Mouse (Mus musculus): Measurements from ENCODE around the gene Pde7b. TPM values are rescaled to one million over a fixed set of nuclear protein-coding genes. Genes with fewer than 3 reads are reported as not detected.

The Pde7b gene
- total and polyA plus RNA-seq, 2 experiments from 2014 or later, result 3.3 to 6.0 TPM

DNA sequence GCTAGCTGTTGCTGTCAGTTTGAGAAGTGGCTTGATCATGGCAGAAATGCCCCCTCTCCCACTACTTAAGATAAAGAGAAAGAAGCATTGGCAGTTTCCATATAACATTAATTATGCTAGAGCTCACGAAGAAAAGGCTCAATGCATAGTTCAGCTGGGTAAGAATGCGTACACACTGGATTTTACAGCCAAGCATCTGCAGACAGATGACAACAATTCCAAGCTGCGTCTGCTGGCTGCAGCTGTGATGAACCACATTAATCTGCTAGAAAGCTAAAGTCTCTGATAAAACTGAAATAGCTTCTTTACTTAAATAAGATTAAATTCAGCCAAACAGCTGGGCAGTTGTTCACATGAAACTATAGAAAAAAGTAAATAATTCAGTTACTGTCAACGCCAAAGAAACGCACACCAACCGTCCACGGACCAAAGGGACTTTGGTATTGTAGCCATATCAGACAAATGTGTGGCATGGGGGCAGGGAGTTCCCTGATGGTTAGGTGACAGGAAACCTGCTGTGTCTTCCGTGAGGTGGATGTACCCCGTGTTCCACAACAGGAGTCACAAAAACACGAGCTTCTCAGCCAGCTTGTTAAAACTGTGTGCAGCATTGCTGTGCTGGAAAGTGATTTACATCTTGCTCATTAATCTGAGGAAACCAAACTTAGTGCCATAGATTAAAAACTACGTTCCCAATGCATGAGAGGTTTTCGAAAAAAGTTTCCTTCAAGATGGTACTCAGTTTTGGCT, 326.1 kb downstream of the Pde7b start:
- WGBS, result 68% methylated on average over 12 of the region's 12 CpGs
- Histone ChIP-seq H3K4me2 (ENCODE audit: low read depth, low read length, poor library complexity, severe bottlenecking) (no peak overlapping the region), H3K36me3 (ENCODE audit: insufficient read depth, low read length) (no peaks in the 10 kb centered on the region), H3K4me1 (ENCODE audit: insufficient read depth, low read length) (no peaks in the 10 kb centered on the region), H3K9me3 (ENCODE audit: low read length) (no peaks in the 10 kb centered on the region), H3K4me3 (ENCODE audit: low read depth, low read length) (no peak overlapping the region), H3K27me3 (ENCODE audit: insufficient read depth, low read length) (no peaks in the 10 kb centered on the region), H3K9ac (replicated peaks; ENCODE audit: low read length, poor library complexity, severe bottlenecking) (no peak overlapping the region), H3K27ac (ENCODE audit: low read depth, low read length) (no peak overlapping the region)
- TF ChIP-seq CTCF (IDR thresholded peaks at IDR 0.05), result no peak
- DNase-seq (ENCODE audit: low spot score) (no peak), ATAC-seq (ENCODE audit: low FRiP score) (no peak)

- TF ChIP-seq CTCF (IDR thresholded peaks at IDR 0.05), result no peak
- Histone ChIP-seq H3K27me3 (ENCODE audit: insufficient read depth, low read length) (no peaks in the 10 kb centered on the region), H3K27ac (ENCODE audit: low read depth, low read length) (no peak overlapping the region), H3K9ac (replicated peaks; ENCODE audit: low read length, poor library complexity, severe bottlenecking) (no peak overlapping the region), H3K4me1 (ENCODE audit: insufficient read depth, low read length) (no peaks in the 10 kb centered on the region), H3K4me3 (ENCODE audit: low read depth, low read length) (no peak overlapping the region), H3K9me3 (ENCODE audit: low read length) (no peaks in the 10 kb centered on the region), H3K4me2 (ENCODE audit: low read depth, low read length, poor library complexity, severe bottlenecking) (no peak overlapping the region), H3K36me3 (ENCODE audit: insufficient read depth, low read length) (no peaks in the 10 kb centered on the region)
- no peak for ATAC-seq (ENCODE audit: low FRiP score)
- no peak for DNase-seq (ENCODE audit: low spot score)
- WGBS, result 85% methylated on average over 6 of the region's 6 CpGs
Observed at GRCm38 (mm10) chr10:20398224-20398623, 326.7 kb downstream of the Pde7b start.

- Histone ChIP-seq H3K27ac (ENCODE audit: low read depth, low read length) (no peak overlapping the region), H3K36me3 (ENCODE audit: insufficient read depth, low read length) (no peaks in the 10 kb centered on the region), H3K27me3 (ENCODE audit: insufficient read depth, low read length) (no peaks in the 10 kb centered on the region), H3K9ac (replicated peaks; ENCODE audit: low read length, poor library complexity, severe bottlenecking) (no peak overlapping the region), H3K4me3 (ENCODE audit: low read depth, low read length) (no peak overlapping the region), H3K4me1 (ENCODE audit: insufficient read depth, low read length) (no peaks in the 10 kb centered on the region), H3K4me2 (ENCODE audit: low read depth, low read length, poor library complexity, severe bottlenecking) (no peak overlapping the region), H3K9me3 (ENCODE audit: low read length) (no peaks in the 10 kb centered on the region)
- DNase-seq (ENCODE audit: low spot score) (no peak), ATAC-seq (ENCODE audit: low FRiP score) (no peak)
- TF ChIP-seq CTCF (IDR thresholded peaks at IDR 0.05), result no peak
- WGBS, result 93% methylated on average over 3 of the region's 3 CpGs
Observed at GRCm38 (mm10) chr10:20395778-20396177, 329.1 kb downstream of the Pde7b start.

DNA sequence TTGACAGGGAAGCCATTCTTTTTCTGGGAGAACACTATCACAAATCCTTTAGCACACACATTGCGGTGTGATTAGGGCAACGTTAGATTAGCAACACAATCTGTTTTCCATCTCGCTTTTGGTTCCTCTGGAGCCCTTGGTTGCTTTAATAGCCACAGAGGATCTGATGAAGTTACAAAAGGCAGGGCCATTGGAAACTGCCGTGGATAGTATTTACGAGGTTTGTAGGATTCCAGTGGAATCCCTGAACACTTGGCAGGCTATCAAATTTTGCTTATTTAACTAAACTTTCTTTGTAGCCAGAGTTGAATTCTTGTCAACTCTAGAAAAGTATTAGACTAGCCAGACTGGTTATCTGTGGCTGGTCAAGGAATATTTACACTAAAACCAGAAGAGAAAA, 330.1 kb downstream of the Pde7b start:
- WGBS, result 72% methylated on average over 5 of the region's 5 CpGs
- H3K9me3 ChIP-seq (ENCODE audit: low read length), result no peaks in the 10 kb centered on the region
- H3K4me1 ChIP-seq (ENCODE audit: insufficient read depth, low read length), result no peaks in the 10 kb centered on the region
- no peaks in the 10 kb centered on the region for H3K27me3 ChIP-seq (ENCODE audit: insufficient read depth, low read length)
- H3K4me2 ChIP-seq (ENCODE audit: low read depth, low read length, poor library complexity, severe bottlenecking), result no peak overlapping the region
- no peak for TF ChIP-seq CTCF (IDR thresholded peaks at IDR 0.05)
- no peak overlapping the region for H3K9ac ChIP-seq (replicated peaks; ENCODE audit: low read length, poor library complexity, severe bottlenecking)
- H3K4me3 ChIP-seq (ENCODE audit: low read depth, low read length), result no peak overlapping the region
- no peaks in the 10 kb centered on the region for H3K36me3 ChIP-seq (ENCODE audit: insufficient read depth, low read length)
- ATAC-seq (ENCODE audit: low FRiP score) (no peak), DNase-seq (ENCODE audit: low spot score) (no peak)
- no peak overlapping the region for H3K27ac ChIP-seq (ENCODE audit: low read depth, low read length)

GRCm38 (mm10) chr10:20390568-20390967, 334.3 kb downstream of the Pde7b start:
- Histone ChIP-seq H3K9ac (replicated peaks; ENCODE audit: low read length, poor library complexity, severe bottlenecking) (no peak overlapping the region), H3K36me3 (ENCODE audit: insufficient read depth, low read length) (no peaks in the 10 kb centered on the region), H3K4me3 (ENCODE audit: low read depth, low read length) (no peak overlapping the region), H3K9me3 (ENCODE audit: low read length) (no peaks in the 10 kb centered on the region), H3K27ac (ENCODE audit: low read depth, low read length) (no peak overlapping the region), H3K4me2 (ENCODE audit: low read depth, low read length, poor library complexity, severe bottlenecking) (no peak overlapping the region), H3K27me3 (ENCODE audit: insufficient read depth, low read length) (no peaks in the 10 kb centered on the region), H3K4me1 (ENCODE audit: insufficient read depth, low read length) (no peaks in the 10 kb centered on the region)
- DNase-seq (ENCODE audit: low spot score) (no peak), ATAC-seq (ENCODE audit: low FRiP score) (no peak)
- TF ChIP-seq CTCF (IDR thresholded peaks at IDR 0.05), result no peak
- 61% methylated on average over 3 of the region's 3 CpGs for WGBS

- H3K27ac ChIP-seq (ENCODE audit: low read depth, low read length), result peak overlapping the region; percentile 62
- H3K4me2 ChIP-seq (ENCODE audit: low read depth, low read length, poor library complexity, severe bottlenecking), result no peak overlapping the region
- DNase-seq (ENCODE audit: low spot score) (peak; percentile 66), ATAC-seq (ENCODE audit: low FRiP score) (peak; percentile 81)
- WGBS, result 67% methylated on average over 6 of the region's 6 CpGs
- peak; percentile 16; the same call in 1 of the 2 replicates for TF ChIP-seq CTCF (IDR thresholded peaks at IDR 0.05)
- H3K27me3 ChIP-seq (ENCODE audit: insufficient read depth, low read length), result no peaks in the 10 kb centered on the region
- no peaks in the 10 kb centered on the region for H3K9me3 ChIP-seq (ENCODE audit: low read length)
- H3K36me3 ChIP-seq (ENCODE audit: insufficient read depth, low read length), result no peaks in the 10 kb centered on the region
- H3K4me1 ChIP-seq (ENCODE audit: insufficient read depth, low read length), result peaks cover 4% of the 10 kb centered on the region
- no peak overlapping the region for H3K9ac ChIP-seq (replicated peaks; ENCODE audit: low read length, poor library complexity, severe bottlenecking)
- no peak overlapping the region for H3K4me3 ChIP-seq (ENCODE audit: low read depth, low read length)
Observed at GRCm38 (mm10) chr10:20382807-20383419, 342.0 kb downstream of the Pde7b start.

Data from midbrain, postnatal 0 days (tissue).